Mouse (Mus musculus) right cerebral cortex, postnatal 10 days (tissue): ENCODE measurements around the gene Slc7a5.

Experiments
- DNase-seq, 2 experiments: peaks; one replicate each; pipeline ENCODE4 v3.0.0; 2021; ENCODE audit warnings: low spot score in 2 of 2

Slc7a5 gene

GRCm38 (mm10) chr8:121850821-121851470 is 56.5 kb downstream of the Slc7a5 start:
- DNase-seq = peak; percentile 95 to 98

- DNase-seq = peak in 1 of 2 experiments; percentile 19
Measured at GRCm38 (mm10) chr8:121850436-121850820, 57.1 kb downstream of the Slc7a5 start.

- DNase-seq = peak; percentile 85
Measured at GRCm38 (mm10) chr8:121850018-121850417, 57.5 kb downstream of the Slc7a5 start.

GRCm38 (mm10) chr8:121849303-121849702 is 58.2 kb downstream of the Slc7a5 start:
- peak in 1 of 2 experiments; percentile 13 for DNase-seq

- DNase-seq = peak in 1 of 2 experiments; percentile 15
Measured at GRCm38 (mm10) chr8:121848495-121848894, 59.0 kb downstream of the Slc7a5 start.

- DNase-seq = peak in 1 of 2 experiments; percentile 11
Measured at GRCm38 (mm10) chr8:121847987-121848386, 59.5 kb downstream of the Slc7a5 start.

GRCm38 (mm10) chr8:121847261-121847822 is 60.2 kb downstream of the Slc7a5 start:
- DNase-seq = peak in 1 of 2 experiments; percentile 13

GRCm38 (mm10) chr8:121846815-121847214 is 60.7 kb downstream of the Slc7a5 start:
- no peak for DNase-seq

GRCm38 (mm10) chr8:121844765-121845164 is 62.7 kb downstream of the Slc7a5 start:
- no peak for DNase-seq

- DNase-seq = no peak
Measured at GRCm38 (mm10) chr8:121843184-121843733, 64.2 kb downstream of the Slc7a5 start.

GRCm38 (mm10) chr8:121842064-121842955 is 65.2 kb downstream of the Slc7a5 start:
- DNase-seq = peak in 1 of 2 experiments; percentile 12

- peak; percentile 66 to 71 for DNase-seq
Measured at GRCm38 (mm10) chr8:121841242-121841641, 66.3 kb downstream of the Slc7a5 start.

GRCm38 (mm10) chr8:121832503-121832902 is 75.0 kb downstream of the Slc7a5 start:
- DNase-seq = peak; percentile 78 to 86

GRCm38 (mm10) chr8:121832061-121832460 is 75.4 kb downstream of the Slc7a5 start:
- DNase-seq = peak in 1 of 2 experiments; percentile 8
